Comparison of ENCODE assay signal across 8 mouse cellular contexts in the genomic region with DNA sequence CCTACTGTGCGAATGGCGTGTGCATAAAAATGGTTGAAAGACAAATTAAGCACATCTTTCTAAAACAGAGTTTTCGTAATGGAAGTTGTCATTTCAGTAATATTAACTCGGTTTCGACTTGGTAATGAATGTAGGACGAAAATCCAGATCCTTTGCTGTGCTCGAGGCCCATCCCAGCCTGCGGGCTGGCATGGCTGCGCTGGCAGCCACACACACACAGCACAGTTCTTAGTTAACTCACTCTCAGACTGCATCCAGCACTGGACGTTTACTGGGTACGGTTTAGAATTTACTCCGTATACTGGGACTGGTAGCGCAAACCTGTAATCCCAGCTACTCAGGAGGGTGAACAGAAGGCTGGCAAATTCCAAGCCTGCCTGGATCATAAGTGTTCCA. TPM values are rescaled to one million over a fixed set of nuclear protein-coding genes. Genes with fewer than 3 reads are reported as not detected.
DNase-seq lines count a peak whose midpoint lies in the region; ATAC-seq lines count a peak whose summit lies in the region.

No protein-coding gene starts in this region.

- no peaks in the 10 kb centered on the region for H3K27me3 ChIP-seq in kidney, embryonic 16.5 days (ENCODE audit: insufficient read depth, low read length)
- no peaks in the 10 kb centered on the region for H3K27me3 ChIP-seq in forebrain, embryonic 15.5 days

- no peak for DNase-seq in kidney, adult 18-20 months
- peak; percentile 37 for DNase-seq in NIH3T3 (ENCODE audit: low read depth)
- no peak for DNase-seq in spleen, adult 12 weeks (ENCODE audit: low spot score)
- DNase-seq in cerebellum, adult 11-12 months, result no peak

- peaks cover 9% of the 10 kb centered on the region for H3K36me3 ChIP-seq in kidney, embryonic 16.5 days (ENCODE audit: insufficient read depth, low read length)
- peaks cover 5% of the 10 kb centered on the region; the same call in 1 of the 2 replicates for H3K36me3 ChIP-seq in forebrain, embryonic 15.5 days
- no peaks in the 10 kb centered on the region for H3K36me3 ChIP-seq in macrophage (ENCODE audit: inconsistent target)

- WGBS in kidney, embryonic 16.5 days, result 10% methylated on average over 13 of the region's 13 CpGs
- WGBS in forebrain, embryonic 15.5 days, result 6% methylated on average over 13 of the region's 13 CpGs
- WGBS in macrophage (ENCODE audit: missing documents), result 7% methylated on average over 13 of the region's 13 CpGs

- peak overlapping the region; percentile 97 for H3K27ac ChIP-seq in kidney, embryonic 16.5 days (ENCODE audit: low read length)
- H3K27ac ChIP-seq in forebrain, embryonic 15.5 days (replicated peaks), result peak overlapping the region; percentile 70
- peak overlapping the region; percentile 54 for H3K27ac ChIP-seq in macrophage

- peaks cover 41% of the 10 kb centered on the region for H3K79me2 ChIP-seq in macrophage (ENCODE audit: inconsistent target)

- H3K4me1 ChIP-seq in kidney, embryonic 16.5 days (ENCODE audit: insufficient read depth, low read length), result peaks cover 45% of the 10 kb centered on the region
- peaks cover 21% of the 10 kb centered on the region for H3K4me1 ChIP-seq in forebrain, embryonic 15.5 days

- H3K4me2 ChIP-seq in kidney, embryonic 16.5 days (replicated peaks; ENCODE audit: low read depth, low read length), result peak overlapping the region; percentile 77
- H3K4me2 ChIP-seq in forebrain, embryonic 15.5 days (replicated peaks), result peak overlapping the region; percentile 82

- no peaks in the 10 kb centered on the region for H3K9me3 ChIP-seq in kidney, embryonic 16.5 days (ENCODE audit: low read length)
- no peaks in the 10 kb centered on the region for H3K9me3 ChIP-seq in forebrain, embryonic 15.5 days

- peak overlapping the region; percentile 99 for H3K9ac ChIP-seq in kidney, embryonic 16.5 days (replicated peaks; ENCODE audit: low read length)
- peak overlapping the region; percentile 95 for H3K9ac ChIP-seq in forebrain, embryonic 15.5 days (replicated peaks)

- ATAC-seq in kidney, embryonic 16.5 days (ENCODE audit: low FRiP score, low TSS enrichment), result peak; percentile 57
- peak; percentile 69 for ATAC-seq in forebrain, embryonic 15.5 days (replicated peaks)
- ATAC-seq in monocyte, adult 5-6 weeks (replicated peaks; ENCODE audit: insufficient number of reproducible peaks, low FRiP score, low TSS enrichment, poor library complexity, severe bottlenecking), result no peak

- H3K4me3 ChIP-seq in kidney, embryonic 16.5 days (ENCODE audit: low read length), result peak overlapping the region; percentile 98
- H3K4me3 ChIP-seq in forebrain, embryonic 15.5 days, result peak overlapping the region; percentile 97
- H3K4me3 ChIP-seq in macrophage (ENCODE audit: inconsistent target), result peak overlapping the region; percentile 39

RNA-seq across cellular contexts. Expression of a gene that starts 0.5 kb away (rescaled TPM):
- 19.1 and 20.9 TPM in 2 replicates for polyA plus RNA-seq in kidney, embryonic 16.5 days (2015; fragmentation: Nextera tagmentation; extraction: Ambion mirVana)
- 14.6 and 15.3 TPM in 2 replicates for polyA plus RNA-seq in forebrain, embryonic 15.5 days (2015; fragmentation: Nextera tagmentation; extraction: Ambion mirVana)
- total RNA-seq in macrophage (2018; cell fraction: chromatin; rRNA removed), result 100 to 1,000 TPM in 3 of 26 experiments, 10 to 100 TPM in 22, 1 to 10 TPM in 1; 9.4 to 105 (median 37.6) TPM
- total RNA-seq in macrophage (2018; cell fraction: cytosol; rRNA removed), result 10 to 100 TPM; 17.7 to 56.8 (median 37.1) TPM
- total RNA-seq in macrophage (2018; cell fraction: nucleus; rRNA removed), result 10 to 100 TPM; 15.4 to 88.8 (median 34.8) TPM
- 32.2 to 37.7 TPM (median 33.4 TPM) in 3 replicates for polyA plus RNA-seq in macrophage (2018)
- total RNA-seq in monocyte, adult 5-6 weeks (2017), result 31.1 to 45.0 TPM (median 34.8 TPM) in 3 replicates

RNA-seq across cellular contexts. Expression of a gene that starts 22.8 kb away (rescaled TPM):
- 1.7 and 2.0 TPM in 2 replicates for polyA plus RNA-seq in kidney, embryonic 16.5 days (2015; fragmentation: Nextera tagmentation; extraction: Ambion mirVana)
- not detected in 2 replicates for polyA plus RNA-seq in forebrain, embryonic 15.5 days (2015; fragmentation: Nextera tagmentation; extraction: Ambion mirVana)
- total RNA-seq in macrophage (2018; cell fraction: chromatin; rRNA removed), result not detected
- not detected for total RNA-seq in macrophage (2018; cell fraction: cytosol; rRNA removed)
- not detected for total RNA-seq in macrophage (2018; cell fraction: nucleus; rRNA removed)
- polyA plus RNA-seq in macrophage (2018), result not detected in 3 replicates
- not detected in 3 replicates for total RNA-seq in monocyte, adult 5-6 weeks (2017)

RNA-seq across cellular contexts. Expression of a gene that starts 38.3 kb away (rescaled TPM):
- polyA plus RNA-seq in kidney, embryonic 16.5 days (2015; fragmentation: Nextera tagmentation; extraction: Ambion mirVana), result 0.62 TPM in 1 of 2 replicates, not detected in the other
- polyA plus RNA-seq in forebrain, embryonic 15.5 days (2015; fragmentation: Nextera tagmentation; extraction: Ambion mirVana), result not detected in 2 replicates
- 10 to 100 TPM in 19 of 26 experiments, 1 to 10 TPM in 7; 2.2 to 51.7 (median 19.7) TPM for total RNA-seq in macrophage (2018; cell fraction: chromatin; rRNA removed)
- total RNA-seq in macrophage (2018; cell fraction: cytosol; rRNA removed), result 10 to 100 TPM in 1 of 26 experiments, 1 to 10 TPM in 24, under 1 TPM in 1; 0.75 to 11.8 (median 5.1) TPM
- 10 to 100 TPM in 16 of 26 experiments, 1 to 10 TPM in 9, under 1 TPM in 1; 0.99 to 31.2 (median 14.4) TPM for total RNA-seq in macrophage (2018; cell fraction: nucleus; rRNA removed)
- polyA plus RNA-seq in macrophage (2018), result 4.2 to 8.9 TPM in 2 of 3 replicates, not detected in the other
- 7.4 TPM in 1 of 3 replicates, not detected in the others for total RNA-seq in monocyte, adult 5-6 weeks (2017)

RNA-seq across cellular contexts. Expression of a gene that starts 59.0 kb away (rescaled TPM):
- 6.4 TPM in 2 replicates for polyA plus RNA-seq in kidney, embryonic 16.5 days (2015; fragmentation: Nextera tagmentation; extraction: Ambion mirVana)
- 7.6 TPM in 2 replicates for polyA plus RNA-seq in forebrain, embryonic 15.5 days (2015; fragmentation: Nextera tagmentation; extraction: Ambion mirVana)
- total RNA-seq in macrophage (2018; cell fraction: chromatin; rRNA removed), result 100 to 1,000 TPM; 143 to 432 (median 230) TPM
- total RNA-seq in macrophage (2018; cell fraction: cytosol; rRNA removed), result 10 to 100 TPM; 31.1 to 84.7 (median 52.3) TPM
- 100 to 1,000 TPM in 23 of 26 experiments, 10 to 100 TPM in 3; 82.0 to 320 (median 157) TPM for total RNA-seq in macrophage (2018; cell fraction: nucleus; rRNA removed)
- 44.8 to 76.0 TPM (median 74.2 TPM) in 3 replicates for polyA plus RNA-seq in macrophage (2018)
- total RNA-seq in monocyte, adult 5-6 weeks (2017), result 14.4 to 16.5 TPM (median 15.7 TPM) in 3 replicates

Comparison
In these comparisons a context has a peak if more than half of its experiments do, and no peak if none do; other contexts are left out.
1. H3K4me3 ChIP-seq: peak in every context shown above with its lines; median percentile 98 in kidney, embryonic 16.5 days; 97 in forebrain, embryonic 15.5 days; 39 in macrophage.